Mouse (Mus musculus) ES-E14 (cell line): ENCODE results near the gene Stx1b.

Experiments used
- CHD2 ChIP-seq: IDR thresholded peaks from 2 replicates; pipeline ENCODE4 v1.6.1; 2014; ENCODE audit warnings: mild to moderate bottlenecking, low read depth, low read length, inconsistent platforms
- HCFC1 ChIP-seq: IDR thresholded peaks from 2 replicates; pipeline ENCODE4 v1.6.1; 2012; ENCODE audit warnings: low read length, inconsistent platforms, borderline replicate concordance; ENCODE audit not compliant: insufficient read depth
- ZNF384 ChIP-seq: IDR thresholded peaks from 2 replicates; pipeline ENCODE4 v1.6.1; 2012; ENCODE audit warnings: low read depth, low read length, inconsistent platforms

DNA sequence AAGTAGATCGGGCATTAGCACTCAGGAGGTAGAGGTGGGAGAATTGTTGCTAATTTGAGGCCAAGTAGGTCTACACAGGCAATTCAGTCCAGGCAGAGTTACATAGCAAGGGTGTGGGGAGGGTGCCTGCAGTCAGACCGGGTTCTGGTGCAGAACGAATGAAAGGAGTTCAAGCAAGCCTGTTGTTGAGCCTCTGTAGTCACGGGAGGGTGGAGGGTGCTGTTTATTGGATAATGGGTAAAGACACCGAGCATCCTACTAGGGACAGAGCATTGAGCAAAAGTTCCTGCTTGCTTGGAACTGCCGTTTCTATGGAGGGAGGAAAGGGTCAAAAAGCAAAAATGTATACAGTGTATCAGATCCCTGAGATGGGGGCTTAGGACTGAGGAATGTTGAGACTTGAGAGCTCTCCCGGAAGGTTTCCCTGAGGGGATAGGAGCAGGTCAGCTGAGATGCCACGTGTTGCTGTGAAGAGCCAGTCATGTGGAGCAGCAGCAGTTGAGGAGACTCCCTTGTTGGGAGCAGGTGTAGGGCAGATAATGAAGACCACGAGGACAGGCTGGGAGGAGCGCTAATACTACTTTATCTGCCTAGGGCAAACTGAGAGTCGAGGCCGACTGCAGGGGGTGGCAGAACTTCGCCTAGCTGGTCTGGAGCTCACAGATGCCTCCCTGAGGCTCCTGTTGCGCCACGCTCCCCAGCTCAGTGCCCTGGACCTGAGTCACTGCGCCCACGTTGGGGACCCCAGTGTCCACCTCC lies 57.3 kb downstream of the Stx1b start:
- no peak for TF ChIP-seq CHD2
- no peak for TF ChIP-seq HCFC1
- TF ChIP-seq ZNF384 = no peak
